Mouse (Mus musculus) CH12.LX (cell line): ENCODE results near the gene Tnfrsf4. TPM values are rescaled to one million over a fixed set of nuclear protein-coding genes. Genes with fewer than 3 reads are reported as not detected.

Experiments used
- DNase-seq: peaks from one replicate; pipeline ENCODE4 v3.0.0-alpha.2; 2013; ENCODE audit errors: extremely low read depth
- H3K27ac ChIP-seq: 2 replicates; pipeline ENCODE4 v1.5.1; 2012; ENCODE audit warnings: low read depth, mild to moderate bottlenecking, control low read depth, moderate library complexity; ENCODE audit not compliant: insufficient read depth
- H3K27me3 ChIP-seq: replicated peaks from 2 replicates; pipeline ENCODE3; 2012; ENCODE audit warnings: inconsistent platforms
- H3K36me3 ChIP-seq, 2 experiments: replicated peaks in 1 of 2; 2 replicates each; pipeline versions ENCODE3 to v1.6.1; 2012; ENCODE audit warnings: inconsistent platforms in 1 of 2, low read length in 1 of 2, mild to moderate bottlenecking in 1 of 2, mixed read lengths in 1 of 2, moderate library complexity in 1 of 2; ENCODE audit not compliant: control insufficient read depth in 1 of 2, insufficient read depth in 1 of 2
- H3K4me1 ChIP-seq, 2 experiments: 2 replicates each; pipeline ENCODE4 v1.6.1; 2012; ENCODE audit warnings: inconsistent platforms in 1 of 2, moderate library complexity in 1 of 2; ENCODE audit not compliant: insufficient read depth in 2 of 2, control insufficient read depth in 1 of 2
- H3K4me2 ChIP-seq: 2 replicates; pipeline ENCODE4 v1.6.1; 2012; ENCODE audit warnings: low read depth, mild to moderate bottlenecking, control low read depth; ENCODE audit not compliant: poor library complexity, insufficient read depth, severe bottlenecking
- H3K4me3 ChIP-seq, 3 experiments: fragments of 150-350 bp in 1 of 3; sonication (generic) in 1 of 3; replicated peaks in 1 of 3; 2 replicates each; pipeline versions ENCODE3 to v1.5.1; 2011 to 2012; ENCODE audit warnings: low read depth in 2 of 3, low read length in 2 of 3, mild to moderate bottlenecking in 2 of 3, moderate library complexity in 2 of 3, control low read depth in 1 of 3, improper control_type of control experiment in 1 of 3, inconsistent platforms in 1 of 3, mixed read lengths in 1 of 3; ENCODE audit not compliant: poor library complexity in 1 of 3
- H3K79me2 ChIP-seq: replicated peaks from 2 replicates; pipeline ENCODE4 v1.6.1; 2012; ENCODE audit warnings: mild to moderate bottlenecking, moderate library complexity; ENCODE audit not compliant: control insufficient read depth, poor library complexity, insufficient read depth, severe bottlenecking; ENCODE audit errors: extremely low read depth
- H3K9ac ChIP-seq: 2 replicates; pipeline ENCODE4 v1.6.1; 2012; ENCODE audit warnings: low read depth, mild to moderate bottlenecking, control low read depth, moderate library complexity; ENCODE audit not compliant: insufficient read depth
- H3K9me3 ChIP-seq: replicated peaks from 2 replicates; pipeline ENCODE3; 2012; ENCODE audit warnings: low read length, inconsistent platforms, mixed read lengths
- BHLHE40 ChIP-seq: IDR thresholded peaks from 2 replicates; pipeline ENCODE4 v1.6.1; 2011; ENCODE audit warnings: mild to moderate bottlenecking, low read depth, low read length, improper control_type of control experiment
- CHD1 ChIP-seq: IDR thresholded peaks from 2 replicates; pipeline ENCODE4 v1.6.1; 2012; ENCODE audit warnings: low read depth, low read length, improper control_type of control experiment, inconsistent platforms
- CTCF ChIP-seq, 2 experiments: IDR thresholded peaks in 1 of 2; conservative IDR thresholded peaks in 1 of 2; 2 replicates each; pipeline ENCODE4 v1.5.1; 2011 to 2012; ENCODE audit warnings: low read depth in 2 of 2, low read length in 2 of 2, improper control_type of control experiment in 1 of 2, inconsistent platforms in 1 of 2, mild to moderate bottlenecking in 1 of 2, moderate library complexity in 1 of 2
- ELF1 ChIP-seq: IDR thresholded peaks from 2 replicates; pipeline ENCODE4 v1.6.1; 2014; ENCODE audit warnings: low read depth, mild to moderate bottlenecking, inconsistent platforms, low read length, improper control_type of control experiment
- EP300 ChIP-seq: IDR thresholded peaks from 2 replicates; pipeline ENCODE4 v1.6.1; 2011; ENCODE audit warnings: low read length, improper control_type of control experiment
- ETS1 ChIP-seq: conservative IDR thresholded peaks from 2 replicates; pipeline ENCODE4 v1.6.1; 2012; ENCODE audit warnings: low read depth, mild to moderate bottlenecking, inconsistent platforms, low read length, improper control_type of control experiment, moderate library complexity
- HCFC1 ChIP-seq: IDR thresholded peaks from 2 replicates; pipeline ENCODE4 v1.6.1; 2012; ENCODE audit warnings: low read depth, mild to moderate bottlenecking, inconsistent platforms, low read length, improper control_type of control experiment
- IRF4 ChIP-seq: IDR thresholded peaks from 2 replicates; pipeline ENCODE4 v1.6.1; 2014; ENCODE audit warnings: low read depth, mild to moderate bottlenecking, inconsistent platforms, low read length, improper control_type of control experiment
- KAT2A ChIP-seq: IDR thresholded peaks from 2 replicates; pipeline ENCODE4 v1.6.1; 2012; ENCODE audit warnings: low read length, improper control_type of control experiment, inconsistent platforms; ENCODE audit not compliant: insufficient replicate concordance
- MAFK ChIP-seq: IDR thresholded peaks from 2 replicates; pipeline ENCODE4 v1.6.1; 2011; ENCODE audit warnings: low read length, improper control_type of control experiment; ENCODE audit not compliant: insufficient replicate concordance
- MAX ChIP-seq: IDR thresholded peaks from 2 replicates; pipeline ENCODE4 v1.6.1; 2011; ENCODE audit warnings: low read length, improper control_type of control experiment
- MAZ ChIP-seq: IDR thresholded peaks from 2 replicates; pipeline ENCODE4 v1.6.1; 2012; ENCODE audit warnings: low read depth, mild to moderate bottlenecking, inconsistent platforms, low read length, improper control_type of control experiment, moderate library complexity
- MEF2A ChIP-seq: IDR thresholded peaks from 2 replicates; pipeline ENCODE4 v1.6.1; 2014; ENCODE audit warnings: low read depth, mild to moderate bottlenecking, inconsistent platforms, low read length, improper control_type of control experiment, borderline replicate concordance
- MXI1 ChIP-seq: IDR thresholded peaks from 2 replicates; pipeline ENCODE4 v1.6.1; 2011; ENCODE audit warnings: mild to moderate bottlenecking, low read depth, low read length, improper control_type of control experiment
- MYC ChIP-seq: IDR thresholded peaks from 2 replicates; pipeline ENCODE4 v1.6.1; 2011; ENCODE audit warnings: low read depth, mild to moderate bottlenecking, improper control_type of control experiment, low read length
- NELFE ChIP-seq: IDR thresholded peaks from 2 replicates; pipeline ENCODE4 v1.6.1; 2011; ENCODE audit warnings: low read depth, low read length, improper control_type of control experiment
- NRF1 ChIP-seq: IDR thresholded peaks from 2 replicates; pipeline ENCODE4 v1.6.1; 2014; ENCODE audit warnings: low read depth, mild to moderate bottlenecking, inconsistent platforms, low read length, improper control_type of control experiment, moderate library complexity
- POLR2A ChIP-seq: IDR thresholded peaks from 2 replicates; pipeline ENCODE4 v1.6.1; 2011; ENCODE audit warnings: low read depth, mild to moderate bottlenecking, improper control_type of control experiment, low read length
- POLR2AphosphoS2 ChIP-seq: IDR thresholded peaks from 2 replicates; pipeline ENCODE4 v1.6.1; 2011; ENCODE audit warnings: low read depth, low read length, improper control_type of control experiment
- RCOR1 ChIP-seq: conservative IDR thresholded peaks from 2 replicates; pipeline ENCODE4 v1.6.1; 2012; ENCODE audit warnings: low read depth, mild to moderate bottlenecking, inconsistent platforms, low read length, improper control_type of control experiment
- SIN3A ChIP-seq: IDR thresholded peaks from 2 replicates; pipeline ENCODE4 v1.6.1; 2012; ENCODE audit warnings: low read length, improper control_type of control experiment, inconsistent platforms
- SMC3 ChIP-seq: IDR thresholded peaks from 2 replicates; pipeline ENCODE4 v1.6.1; 2011; ENCODE audit warnings: low read depth, low read length, improper control_type of control experiment
- TCF12 ChIP-seq: IDR thresholded peaks from 2 replicates; pipeline ENCODE4 v1.6.1; 2014; ENCODE audit warnings: low read depth, mild to moderate bottlenecking, inconsistent platforms, low read length, improper control_type of control experiment
- UBTF ChIP-seq: IDR thresholded peaks from 2 replicates; pipeline ENCODE4 v1.6.1; 2012; ENCODE audit warnings: low read depth, mild to moderate bottlenecking, inconsistent platforms, low read length, improper control_type of control experiment, moderate library complexity
- USF1 ChIP-seq: IDR thresholded peaks from 2 replicates; pipeline ENCODE4 v1.6.1; 2014; ENCODE audit warnings: low read depth, mild to moderate bottlenecking, inconsistent platforms, low read length, improper control_type of control experiment
- USF2 ChIP-seq: conservative IDR thresholded peaks from 2 replicates; pipeline ENCODE4 v1.6.1; 2011; ENCODE audit warnings: low read depth, low read length, improper control_type of control experiment
- ZC3H11A ChIP-seq: IDR thresholded peaks from 2 replicates; pipeline ENCODE4 v1.6.1; 2012; ENCODE audit warnings: low read depth, mild to moderate bottlenecking, inconsistent platforms, low read length, improper control_type of control experiment
- ZKSCAN1 ChIP-seq: IDR thresholded peaks from 2 replicates; pipeline ENCODE4 v1.6.1; 2012; ENCODE audit warnings: low read depth, inconsistent platforms, low read length, improper control_type of control experiment, borderline replicate concordance
- ZMIZ1 ChIP-seq: IDR thresholded peaks from 2 replicates; pipeline ENCODE4 v1.6.1; 2012; ENCODE audit warnings: low read depth, mild to moderate bottlenecking, inconsistent platforms, low read length, improper control_type of control experiment
- ZNF384 ChIP-seq: IDR thresholded peaks from 2 replicates; pipeline ENCODE4 v1.6.1; 2012; ENCODE audit warnings: low read depth, low read length, improper control_type of control experiment, inconsistent platforms
- dilution Hi-C: fragments of 300-500 bp; cut with MboI; formaldehyde crosslinking; loops from 2 replicates; pipeline ENCODE4 v1.14.3; 2020; ENCODE audit warnings: low sequenced_read_pairs; ENCODE audit not compliant: extremely low pct_unique_long_range_greater_than_20kb, extremely low pct_ligation_motif_present
- in situ Hi-C: fragments of 300-500 bp; cut with MboI; formaldehyde crosslinking; loops from 3 replicates; pipeline ENCODE4 v1.14.3; 2019; ENCODE audit warnings: low sequenced_read_pairs, low pct_ligation_motif_present, low pct_unique_long_range_greater_than_20kb, mixed read lengths
- polyA plus RNA-seq: library from polyadenylated mRNA; unstranded; fragments of >175 nt; gene quantifications from 2 replicates; pipeline ENCODE4 v1.2.1, GENCODE M21; 2012; ENCODE audit warnings: low read depth; ENCODE audit not compliant: insufficient read length
- total RNA-seq, 2 experiments: library from RNA; depleted of rRNA; stranded (reverse); fragments of 300-350 nt in 1 of 2; fragments of >200 nt in 1 of 2; gene quantifications; 2 replicates each; pipeline ENCODE4 v1.2.3; 2012 to 2014

Gene Tnfrsf4
- total and polyA plus RNA-seq, 3 experiments: 28.2 to 86.1 (median 81.1) TPM

- dilution Hi-C loops: no loop called here
- H3K9ac ChIP-seq: peak within 1 kb of the TSS; percentile 84
- H3K27me3 ChIP-seq: no peaks in the 10 kb centered on the region
- in situ Hi-C loops: no loop called here
- H3K36me3 ChIP-seq: peaks cover 13 to 37% of the 10 kb centered on the region in 2 experiments
- H3K9me3 ChIP-seq: peaks cover 4% of the 10 kb centered on the region
- H3K27ac ChIP-seq: peak within 1 kb of the TSS; percentile 90
- TF ChIP-seq SIN3A: peak; percentile 96
- TF ChIP-seq MYC: peak; percentile 98
- TF ChIP-seq NELFE: peak; percentile 77
- TF ChIP-seq ELF1: peak; percentile 71
- no peak for TF ChIP-seq POLR2AphosphoS2
- peak; percentile 67; the same call in 1 of the 2 replicates for TF ChIP-seq MEF2A
- TF ChIP-seq ZC3H11A: no peak
- no peak for TF ChIP-seq USF2
- peak; percentile 61; the same call in 1 of the 2 replicates for TF ChIP-seq KAT2A
- TF ChIP-seq CHD1: no peak; the same call in 1 of the 2 replicates
- TF ChIP-seq ZKSCAN1: no peak
- TF ChIP-seq NRF1: peak; percentile 80
- no peak for TF ChIP-seq MAFK
- no peak for TF ChIP-seq ZNF384
- peak; percentile 53; the same call in 1 of the 2 replicates for TF ChIP-seq IRF4
- TF ChIP-seq TCF12: peak; percentile 53; the same call in 1 of the 2 replicates
- no peak for TF ChIP-seq MAZ
- no peak for TF ChIP-seq EP300
- TF ChIP-seq MXI1: peak; percentile 100
- TF ChIP-seq UBTF: 0 out of 2 replicates have a peak, but pooled peaks have one; percentile 71
- peak; percentile 70 for TF ChIP-seq USF1
- TF ChIP-seq ZMIZ1: peak; percentile 78; the same call in 1 of the 2 replicates
- TF ChIP-seq MAX: peak; percentile 99
- no peak; the same call in 1 of the 2 replicates for TF ChIP-seq HCFC1
- peak; percentile 15 for TF ChIP-seq SMC3
- no peak for TF ChIP-seq RCOR1
- TF ChIP-seq CTCF (conservative IDR thresholded peaks at IDR 0.05 in 1 of 2, IDR thresholded peaks at IDR 0.05 in 1 of 2; ENCODE audit: low read depth in 2 of 2, low read length in 2 of 2): peak in 1 of 2 experiments; percentile 65; a peak in 2 of 4 replicates
- TF ChIP-seq BHLHE40: peak; percentile 91
- TF ChIP-seq POLR2A: peak; percentile 80
- TF ChIP-seq ETS1: no peak
- H3K79me2 ChIP-seq: peaks cover 44% of the 10 kb centered on the region
- DNase-seq: peak; percentile 90
- H3K4me2 ChIP-seq: peak within 1 kb of the TSS; percentile 82
- H3K4me3 ChIP-seq: peak within 1 kb of the TSS; percentile 84 to 99 (median 89)
- peaks cover 11 to 41% of the 10 kb centered on the region in 2 experiments for H3K4me1 ChIP-seq
Observed at GRCm38 (mm10) chr4:155992241-155992905, 21.3 kb upstream of the Tnfrsf4 start, which contains the start of the genes B3galt6 and Sdf4. Gene B3galt6 (minus strand): TSS chr4:155992649. Gene Sdf4 (plus strand): TSS chr4:155992872.
